In genomic region chr1:55129716-55130115, GRCm38 (mm10) we compare ENCODE assay signal across 18 mouse cellular contexts. TPM values are rescaled to one million over a fixed set of nuclear protein-coding genes. Genes with fewer than 3 reads are reported as not detected.
DNase-seq lines count a peak whose midpoint lies in the region; ATAC-seq lines count a peak whose summit lies in the region.
"Had no signal": no experiment of that assay in that cellular context is flagged by ENCODE, and none has a peak within 500 bp of the region (broad histone marks: within the 10 kb centered on the region; RNA-seq: fewer than 3 reads in every experiment).

No protein-coding gene starts in this region.

- no peak overlapping the region for H3K9ac ChIP-seq in liver, embryonic 12.5 days
- H3K9ac ChIP-seq: embryonic facial prominence, embryonic 15.5 days had no signal

- no peaks in the 10 kb centered on the region for H3K27me3 ChIP-seq in liver, embryonic 12.5 days (replicated peaks)
- H3K27me3 ChIP-seq: embryonic facial prominence, embryonic 15.5 days; midbrain, embryonic 13.5 days had no signal

- H3K4me1 ChIP-seq in liver, embryonic 12.5 days, result peaks cover 35% of the 10 kb centered on the region

- WGBS in liver, embryonic 12.5 days (ENCODE audit: insufficient replicate concordance), result 67% methylated on average over 5 of the region's 5 CpGs

- peak overlapping the region; percentile 80; the same call in 1 of the 2 replicates for H3K4me2 ChIP-seq in liver, embryonic 12.5 days

- peak; percentile 48 for DNase-seq in adrenal gland, adult 2 months
- no peak for DNase-seq in adrenal gland, adult 8-10 months
- DNase-seq in thymus, postnatal 0 days (ENCODE audit: low spot score), result peak; percentile 14
- no peak for DNase-seq in thymus, postnatal 4 days
- no peak for DNase-seq in layer of hippocampus, adult 11-12 months (ENCODE audit: low spot score)
- no peak for DNase-seq in spleen, postnatal 4 days (ENCODE audit: low spot score in 2 of 2)
- no peak for DNase-seq in lung, postnatal 14 days
- DNase-seq: adrenal gland, postnatal 25 days; gastrocnemius, postnatal 10 days; heart, postnatal 36 days; left cerebral cortex, postnatal 4 days; lung, postnatal 10 days had no signal

- H3K27ac ChIP-seq in liver, embryonic 12.5 days, result 0 out of 2 replicates have a peak overlapping the region, but pooled peaks have one; percentile 24
- H3K27ac ChIP-seq: embryonic facial prominence, embryonic 15.5 days had no signal

- H3K4me3 ChIP-seq in liver, embryonic 12.5 days, result no peak overlapping the region

- H3K36me3 ChIP-seq in liver, embryonic 12.5 days, result peaks cover 11% of the 10 kb centered on the region
- H3K36me3 ChIP-seq: embryonic facial prominence, embryonic 15.5 days; midbrain, embryonic 13.5 days had no signal

- ATAC-seq in liver, embryonic 12.5 days, result no peak
- ATAC-seq: forebrain, embryonic 14.5 days; inflammation-experienced regulatory T-cells, adult 6 months; midbrain, embryonic 13.5 days had no signal

- no peaks in the 10 kb centered on the region for H3K9me3 ChIP-seq in liver, embryonic 12.5 days (replicated peaks)
- H3K9me3 ChIP-seq: embryonic facial prominence, embryonic 15.5 days; heart, embryonic 10.5 days; midbrain, embryonic 13.5 days had no signal

RNA-seq across cellular contexts. Expression of gene Mob4, which starts 1.3 kb away (rescaled TPM):
- 100 to 1,000 TPM; 136 to 390 TPM for total RNA-seq in adrenal gland, adult 2 months (2021)
- 14.5 and 24.4 TPM in 2 replicates for polyA plus RNA-seq in adrenal gland, adult 2 months (2012; rRNA removed)
- total RNA-seq in adrenal gland, adult 8-10 months (2022), result 100 to 1,000 TPM; 120 to 399 (median 199) TPM
- polyA plus RNA-seq in thymus, postnatal 0 days (2015; fragmentation: Nextera tagmentation; extraction: Ambion mirVana), result 127 and 149 TPM in 2 replicates
- 55.4 and 58.8 TPM in 2 replicates for polyA plus RNA-seq in liver, embryonic 12.5 days (2016; fragmentation: Nextera tagmentation; extraction: Ambion mirVana)

RNA-seq across cellular contexts. Expression of gene Hspd1, which starts 41.7 kb away (rescaled TPM):
- 1,000 to 10,000 TPM; 1,172 to 1,353 TPM for total RNA-seq in adrenal gland, adult 2 months (2021)
- polyA plus RNA-seq in adrenal gland, adult 2 months (2012; rRNA removed), result 38.9 and 40.1 TPM in 2 replicates
- 1,000 to 10,000 TPM in 2 of 4 experiments, 100 to 1,000 TPM in 2; 545 to 1,761 (median 966) TPM for total RNA-seq in adrenal gland, adult 8-10 months (2022)
- polyA plus RNA-seq in thymus, postnatal 0 days (2015; fragmentation: Nextera tagmentation; extraction: Ambion mirVana), result 258 and 291 TPM in 2 replicates
- polyA plus RNA-seq in liver, embryonic 12.5 days (2016; fragmentation: Nextera tagmentation; extraction: Ambion mirVana), result 563 and 590 TPM in 2 replicates

RNA-seq across cellular contexts. Expression of gene Hspe1, which starts 41.8 kb away (rescaled TPM):
- 100 to 1,000 TPM; 618 to 826 TPM for total RNA-seq in adrenal gland, adult 2 months (2021)
- polyA plus RNA-seq in adrenal gland, adult 2 months (2012; rRNA removed), result 64.2 and 81.1 TPM in 2 replicates
- total RNA-seq in adrenal gland, adult 8-10 months (2022), result 1,000 to 10,000 TPM in 1 of 4 experiments, 100 to 1,000 TPM in 3; 299 to 1,036 (median 606) TPM
- 316 and 385 TPM in 2 replicates for polyA plus RNA-seq in thymus, postnatal 0 days (2015; fragmentation: Nextera tagmentation; extraction: Ambion mirVana)
- 637 and 645 TPM in 2 replicates for polyA plus RNA-seq in liver, embryonic 12.5 days (2016; fragmentation: Nextera tagmentation; extraction: Ambion mirVana)

Comparison
In these comparisons a context has a peak if more than half of its experiments do, and no peak if none do; other contexts are left out.
1. DNase-seq: peak in adrenal gland, adult 2 months (single experiment) and thymus, postnatal 0 days (single experiment); none in adrenal gland, adult 8-10 months (single experiment), thymus, postnatal 4 days (single experiment), layer of hippocampus, adult 11-12 months (single experiment), spleen, postnatal 4 days (0 of 2) and lung, postnatal 14 days (single experiment).